Mouse (Mus musculus) left cerebral cortex, adult 11 months (tissue): Measurements from ENCODE around the gene Dock11.

Experiments
- DNase-seq: peaks from one replicate; pipeline ENCODE4 v3.0.0; 2022; ENCODE audit warnings: low spot score

The Dock11 gene

DNA sequence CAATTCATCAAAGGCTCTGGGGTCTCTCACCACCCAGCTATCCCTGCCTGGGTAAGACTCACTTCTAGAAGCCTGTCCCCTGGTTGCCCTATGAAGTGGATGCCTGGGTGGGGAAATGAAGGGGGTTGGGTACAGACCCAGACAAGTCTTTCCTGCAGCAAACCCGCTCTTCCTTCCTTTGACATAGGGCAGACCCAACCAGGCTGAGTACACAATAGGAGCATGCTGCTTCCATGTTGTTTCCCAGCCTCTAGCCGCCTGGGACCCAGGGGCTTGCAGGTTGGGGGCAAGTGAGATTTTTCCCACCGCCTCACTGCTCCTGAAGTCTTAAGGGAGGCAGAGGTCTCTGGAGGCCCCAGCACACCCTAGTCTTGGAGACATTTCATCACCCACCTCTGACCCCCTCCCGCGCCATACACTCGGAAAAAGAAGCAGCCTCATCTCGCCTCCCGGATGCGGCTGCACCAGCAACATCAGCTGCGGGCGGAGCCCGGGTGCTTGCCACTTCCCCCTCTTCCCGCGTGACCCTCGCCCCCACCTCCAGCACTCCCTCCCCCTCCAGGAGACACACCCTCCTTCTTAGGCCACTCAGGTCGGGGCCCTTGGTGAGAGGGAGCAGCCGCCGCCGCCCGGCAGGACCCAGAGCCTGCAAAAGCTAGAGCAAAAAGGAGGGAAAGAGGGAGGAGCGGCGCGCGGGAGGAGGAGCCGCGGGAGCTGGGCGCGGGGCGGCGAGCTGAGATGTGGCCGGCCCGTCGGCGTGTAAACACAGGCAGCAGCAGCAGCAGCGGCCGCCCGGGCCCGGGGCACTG, at the start of gene Dock11:
Gene Dock11, plus strand, starts transcription at position 746 of the 809 bp plus-strand sequence.
- no peak for DNase-seq

DNA sequence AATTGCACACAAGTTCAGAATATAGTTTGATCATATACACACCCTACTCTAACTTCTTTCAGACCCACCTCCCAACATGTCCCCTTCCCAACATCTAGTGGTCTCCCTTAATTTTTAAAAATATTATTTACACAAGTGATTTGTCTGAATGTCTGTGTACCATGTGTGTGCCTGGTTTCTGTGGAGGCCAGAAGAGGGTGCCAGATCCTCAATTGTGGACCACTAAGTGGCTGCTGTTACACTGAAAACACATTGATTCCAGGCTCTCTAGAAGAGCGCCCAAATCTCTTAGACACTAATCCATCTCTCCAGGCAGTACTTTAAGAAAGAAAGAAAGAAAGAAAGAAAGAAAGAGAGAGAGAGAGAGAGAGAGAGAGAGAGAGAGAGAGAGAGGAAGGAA, 8.9 kb upstream of the Dock11 start:
- DNase-seq = no peak

- DNase-seq = no peak
Measured at GRCm38 (mm10) chrX:35888945-35889799, 540 bp downstream of the Dock11 start.

- DNase-seq = no peak
Measured at GRCm38 (mm10) chrX:35889800-35890106, 1.1 kb downstream of the Dock11 start.

DNA sequence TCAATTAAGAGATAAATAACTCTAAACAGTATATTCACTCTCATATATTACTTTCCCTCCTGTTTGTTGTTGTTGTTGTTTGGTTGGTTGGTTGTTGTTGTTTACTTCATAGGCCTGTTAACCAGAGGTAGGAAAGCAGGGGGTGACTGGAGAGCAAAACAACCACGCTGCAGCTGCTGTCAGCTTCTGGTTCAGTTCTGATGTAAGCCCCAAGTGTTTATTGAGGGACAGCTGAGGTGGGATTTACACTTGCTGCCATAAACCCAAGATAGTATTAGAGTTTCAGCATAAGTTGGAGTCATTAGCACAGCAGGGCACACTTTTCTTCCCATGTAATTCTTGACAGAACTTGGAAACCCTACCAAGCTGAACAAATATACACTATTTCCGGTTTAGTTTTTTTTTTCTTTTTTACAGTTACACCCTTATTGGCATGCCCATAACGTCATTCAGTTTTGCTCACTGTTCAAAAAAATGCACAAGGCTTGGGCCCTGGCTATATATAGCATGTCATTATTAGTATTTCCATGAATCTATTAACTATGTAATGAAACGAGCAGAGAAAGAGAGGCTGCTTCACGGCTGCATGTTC, 3.0 kb downstream of the Dock11 start:
- DNase-seq = no peak

GRCm38 (mm10) chrX:35892377-35892776, 3.7 kb downstream of the Dock11 start:
- no peak for DNase-seq

DNA sequence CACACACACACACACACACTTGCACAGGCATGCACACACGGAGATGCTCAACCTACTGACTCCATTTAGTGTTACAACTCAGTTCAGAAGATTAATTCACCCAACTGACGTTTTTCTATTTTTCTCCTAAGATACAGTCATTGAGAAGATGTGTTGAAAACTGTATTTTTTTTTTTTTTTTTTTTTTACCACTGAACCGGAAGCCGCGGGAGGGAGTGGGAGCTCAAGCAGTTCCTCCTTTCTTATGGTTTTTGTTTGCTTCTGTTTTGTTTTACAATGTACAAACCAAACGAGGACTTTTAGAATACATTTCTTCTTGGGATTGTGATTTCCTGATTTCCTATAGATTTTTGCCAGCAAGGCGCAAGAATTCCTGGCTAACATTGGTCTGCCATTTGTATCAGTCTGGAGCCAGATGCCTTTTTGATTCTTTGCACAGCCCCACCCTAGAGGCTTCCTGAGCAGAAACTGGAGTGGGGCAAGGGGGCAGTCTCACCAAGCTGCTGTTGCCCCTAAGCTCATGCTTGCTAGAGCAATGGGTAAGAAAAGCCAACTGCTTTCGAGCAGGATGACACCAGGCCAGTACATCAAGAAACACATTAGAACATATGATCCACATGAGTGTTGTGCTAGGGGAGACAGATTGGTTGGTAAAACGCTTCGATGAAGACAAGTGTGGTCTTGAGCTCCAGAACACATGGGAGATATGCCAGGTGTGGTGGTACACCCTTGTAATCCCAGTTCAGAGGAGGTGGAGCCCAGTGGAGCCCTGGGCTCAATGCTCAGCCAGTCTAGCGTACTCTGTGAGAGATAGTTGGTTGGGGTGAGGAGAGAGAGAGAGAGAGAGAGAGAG, 9.2 kb downstream of the Dock11 start:
- no peak for DNase-seq

GRCm38 (mm10) chrX:35898501-35898766, 9.8 kb downstream of the Dock11 start:
- no peak for DNase-seq

- DNase-seq = no peak
Measured at GRCm38 (mm10) chrX:35904352-35904751, 15.7 kb downstream of the Dock11 start.

GRCm38 (mm10) chrX:35906696-35907330, 18.2 kb downstream of the Dock11 start:
- no peak for DNase-seq

DNA sequence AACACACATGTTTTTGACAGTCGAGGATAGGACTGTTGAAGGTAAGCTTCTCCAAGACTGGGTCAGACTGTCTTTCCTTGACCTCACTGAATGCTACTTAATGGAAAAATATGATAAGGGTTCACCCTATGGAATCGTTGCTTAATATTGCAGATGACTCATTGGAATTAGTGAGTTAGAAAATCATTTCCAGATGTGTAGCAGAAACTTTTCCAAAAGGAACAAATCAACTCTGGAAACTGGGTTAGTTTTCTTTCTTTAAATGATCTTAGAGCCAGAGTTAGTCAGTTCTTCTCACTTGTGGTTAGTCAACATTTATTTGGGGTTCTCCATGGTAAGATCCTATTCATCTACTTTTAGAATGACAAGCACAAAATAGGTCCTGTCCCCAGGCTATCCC, 30.9 kb downstream of the Dock11 start:
- DNase-seq = no peak

GRCm38 (mm10) chrX:35920096-35920607, 31.5 kb downstream of the Dock11 start:
- DNase-seq = no peak

- no peak for DNase-seq
Measured at GRCm38 (mm10) chrX:35921922-35922321, 33.3 kb downstream of the Dock11 start.

DNA sequence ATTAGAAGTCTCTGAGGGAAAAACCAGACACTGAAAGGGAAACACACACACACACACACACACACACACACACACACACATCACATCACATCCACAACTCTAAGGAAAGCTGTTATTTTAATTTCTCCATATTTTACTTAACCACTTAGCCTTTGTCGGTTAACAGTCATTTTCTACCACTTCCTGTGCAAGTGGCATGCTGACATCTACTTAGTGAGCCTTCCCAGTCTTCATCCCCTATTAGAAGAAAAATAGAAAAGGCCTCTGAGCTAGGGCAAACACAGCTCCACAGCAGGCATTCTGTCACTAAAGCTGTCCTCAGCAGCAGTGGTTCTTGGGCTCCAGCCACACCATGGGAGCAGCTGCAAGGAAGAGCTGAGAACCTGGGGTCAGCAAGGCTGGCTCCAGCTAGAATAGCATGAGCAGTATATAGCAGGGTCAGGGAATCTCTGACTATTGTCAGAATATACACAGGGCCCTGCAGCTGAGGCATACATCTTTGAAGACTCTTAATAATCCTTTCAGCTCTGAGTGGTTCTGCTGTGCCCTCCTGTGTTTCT, 36.2 kb downstream of the Dock11 start:
- no peak for DNase-seq

- DNase-seq = no peak
Measured at GRCm38 (mm10) chrX:35930094-35930933, 41.7 kb downstream of the Dock11 start.

- DNase-seq = no peak
Measured at GRCm38 (mm10) chrX:35930934-35931406, 42.3 kb downstream of the Dock11 start.

DNA sequence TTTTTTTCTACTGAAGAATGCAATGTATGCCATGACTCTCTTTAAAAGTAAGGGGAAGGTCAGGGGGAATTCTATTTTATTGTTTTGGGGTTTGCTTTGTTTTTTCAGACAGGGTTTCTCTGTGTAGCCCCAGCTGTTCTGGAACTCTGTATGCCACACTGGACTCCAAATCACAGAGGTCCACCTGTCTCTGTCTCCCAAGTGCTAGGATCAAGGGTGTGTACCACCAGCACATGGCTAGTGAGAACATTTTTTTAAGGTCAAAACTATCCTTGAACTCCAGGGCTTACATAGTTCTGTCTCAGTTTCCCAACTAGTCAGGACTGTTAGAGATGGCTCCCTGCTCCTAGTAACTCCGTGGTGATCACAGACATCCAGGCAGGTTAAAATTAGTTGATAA, 43.3 kb downstream of the Dock11 start:
- DNase-seq = no peak

GRCm38 (mm10) chrX:35932952-35933351, 44.3 kb downstream of the Dock11 start:
- no peak for DNase-seq

GRCm38 (mm10) chrX:35938112-35938511, 49.5 kb downstream of the Dock11 start:
- no peak for DNase-seq

DNA sequence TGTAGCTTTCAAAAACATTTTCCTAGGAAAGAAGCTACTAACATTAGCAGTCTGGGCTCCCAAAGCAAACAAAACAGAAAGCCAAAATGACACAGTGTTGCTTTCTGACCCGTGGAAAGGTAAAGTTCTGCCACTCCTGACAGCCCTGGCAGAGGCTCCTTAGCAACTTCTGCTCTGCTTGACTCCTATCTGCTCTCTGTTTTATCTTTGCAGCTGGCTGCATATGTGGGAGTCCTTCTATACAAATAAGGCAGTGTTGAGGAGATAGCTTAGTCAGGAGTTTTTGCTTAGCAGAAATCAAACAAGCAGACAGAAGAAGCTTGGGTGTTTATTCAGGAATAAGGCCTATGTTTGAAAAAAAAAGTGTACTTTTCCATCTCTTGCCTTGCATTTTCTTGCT, 57.8 kb downstream of the Dock11 start:
- DNase-seq = no peak
